Mouse (Mus musculus): Measurements from ENCODE around the gene Thsd1.

The Thsd1 gene

DNA sequence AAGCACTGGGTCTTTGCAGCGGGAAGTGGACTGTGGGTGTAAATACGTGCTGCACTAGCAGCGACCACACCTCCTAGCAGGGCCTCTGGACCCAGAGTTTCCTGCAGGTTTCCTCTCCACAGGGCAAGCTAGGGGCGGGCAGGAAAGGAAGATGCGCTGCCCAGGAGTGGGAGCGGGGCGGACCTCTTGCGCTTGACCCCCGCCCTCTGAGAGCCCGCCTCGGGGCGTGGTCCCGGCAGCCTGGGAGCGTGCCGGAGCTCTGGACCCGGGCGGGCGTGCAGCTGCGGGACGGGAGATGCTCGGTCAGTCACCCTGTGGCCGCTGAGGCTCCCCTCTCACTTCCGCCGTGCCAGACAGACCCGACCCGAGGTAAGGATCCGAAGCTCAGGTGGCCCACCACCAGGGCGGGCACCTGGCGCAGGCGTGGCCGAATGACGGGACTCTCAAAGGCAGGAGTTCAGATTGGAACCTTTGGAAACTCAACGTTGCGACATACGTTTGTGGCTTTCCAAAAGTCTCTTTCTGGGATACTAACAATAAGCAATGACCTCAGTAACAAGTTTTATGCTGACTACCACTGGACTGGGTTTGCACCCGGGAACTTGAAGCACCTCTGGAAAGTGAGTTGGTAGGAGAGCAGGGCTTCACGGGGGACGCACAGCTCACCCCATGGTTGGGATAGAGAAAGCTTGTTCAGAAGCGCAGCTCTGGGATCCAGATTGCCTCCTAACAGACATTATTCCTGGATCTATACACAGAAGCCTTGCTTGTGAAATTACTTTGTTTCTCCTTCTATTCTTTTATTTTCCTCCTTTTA lies at the start of gene Thsd1:
Gene Thsd1, plus strand, starts transcription at position 253 of the 817 bp plus-strand sequence.
- peak; percentile 12 to 19 for DNase-seq

DNA sequence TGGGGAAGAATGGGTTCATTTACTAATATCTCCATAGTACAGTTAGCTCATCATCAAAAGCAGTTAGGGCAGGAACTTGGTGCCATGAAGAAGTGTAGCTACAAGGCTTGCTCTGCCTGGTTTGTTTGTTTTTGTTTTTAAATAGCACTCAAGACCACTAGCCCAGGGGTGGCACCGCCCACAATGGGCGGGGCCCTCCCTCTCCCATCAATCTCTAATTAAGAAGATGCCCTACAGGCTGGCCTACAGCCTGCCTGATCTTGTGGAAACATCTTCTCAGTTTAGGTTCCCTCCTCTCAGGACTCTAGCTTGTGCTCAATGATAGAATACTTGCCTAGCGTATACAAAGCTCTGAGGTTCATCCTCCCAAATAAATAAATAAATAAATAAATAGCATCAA lies 42.2 kb upstream of the Thsd1 start:
- DNase-seq, result peak; percentile 47 to 50

DNA sequence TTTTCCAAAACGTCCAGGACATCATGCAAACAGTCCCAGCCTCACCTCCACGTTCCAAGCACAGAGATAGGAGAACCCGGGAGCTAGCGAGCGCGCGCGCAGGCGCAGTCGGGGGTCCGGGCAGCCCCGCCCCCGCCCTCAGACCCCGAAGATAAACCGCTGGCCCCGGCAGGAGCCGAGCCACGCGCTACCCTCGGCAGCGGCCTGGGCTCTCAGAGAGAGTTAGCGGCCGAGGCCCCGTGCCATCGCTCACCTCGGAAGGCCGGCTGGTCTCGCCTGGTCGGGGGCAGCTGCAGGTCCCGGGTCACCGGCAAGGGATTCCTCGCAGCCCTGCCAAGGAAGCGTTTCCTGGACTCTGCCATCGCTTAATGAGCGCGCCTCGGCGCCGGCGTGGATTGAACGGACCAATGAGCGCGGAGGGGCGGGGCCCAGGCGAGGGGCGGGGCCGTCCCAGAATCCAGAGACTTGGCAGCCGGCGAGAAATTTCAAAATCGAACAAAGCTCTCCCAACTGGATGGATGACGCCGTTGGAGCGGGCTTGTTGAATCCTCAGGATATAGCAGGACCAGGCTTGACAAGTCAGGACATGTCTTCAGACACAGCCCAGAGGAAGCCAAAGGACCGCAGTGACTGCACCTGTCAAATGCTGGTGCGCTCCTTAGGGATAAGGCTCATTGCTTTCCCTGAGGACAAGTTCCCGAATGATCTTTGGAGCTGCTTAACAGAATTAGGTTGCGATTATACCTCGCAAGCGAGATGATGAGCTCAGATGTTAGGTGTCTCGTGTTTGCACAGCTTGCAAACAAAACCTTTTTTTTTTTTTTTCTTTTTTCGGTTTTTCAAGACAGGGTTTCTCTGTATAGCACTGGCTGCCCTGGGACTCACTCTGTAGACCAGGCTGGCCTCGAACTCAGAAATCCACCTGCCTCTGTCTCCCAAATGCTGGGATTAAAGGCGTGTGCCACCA lies 41.4 kb upstream of the Thsd1 start, which contains the start of gene Ckap2:
Gene Ckap2, minus strand, starts transcription at position 389 of the 967 bp plus-strand sequence.
- DNase-seq, result peak; percentile 75 to 80

DNA sequence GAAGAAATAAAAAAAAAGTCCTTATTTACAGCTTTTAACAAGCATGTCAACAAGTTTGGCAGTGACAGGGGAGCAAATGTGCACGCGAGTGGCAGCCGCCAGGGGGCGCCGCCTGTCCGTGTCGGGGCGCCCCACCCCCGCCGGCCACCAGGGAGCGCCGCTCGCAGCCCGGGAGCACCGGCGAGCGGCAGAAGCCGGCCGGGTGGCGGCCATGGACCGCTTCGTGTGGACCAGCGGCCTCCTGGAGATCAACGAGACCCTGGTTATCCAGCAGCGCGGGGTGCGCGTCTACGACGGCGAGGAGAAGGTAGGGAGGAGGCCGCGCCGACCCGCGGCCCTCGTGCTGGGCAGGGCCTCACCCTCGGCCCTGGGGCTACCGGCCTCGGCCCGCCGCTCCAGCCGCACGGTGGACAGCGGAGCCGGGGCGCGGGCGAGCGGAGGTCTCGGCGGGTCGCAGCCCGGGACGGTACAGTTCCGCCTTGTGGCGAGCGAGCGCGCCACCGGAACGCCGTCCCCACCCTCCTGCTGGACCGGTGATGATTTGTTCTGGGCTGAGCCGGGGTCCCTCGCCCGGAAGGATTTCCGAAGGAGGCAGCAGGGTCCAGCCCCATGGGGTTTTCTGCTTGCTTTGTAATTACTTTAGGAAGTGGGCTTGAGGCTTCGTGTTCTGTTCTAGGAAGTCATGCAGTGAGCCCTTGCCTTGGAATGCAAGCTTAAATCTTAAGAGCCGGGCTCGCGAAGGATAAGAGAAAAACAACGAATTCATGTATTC lies 34.3 kb upstream of the Thsd1 start, which contains the start of gene Vps36:
Gene Vps36, plus strand, starts transcription at position 150 of the 772 bp plus-strand sequence.
- DNase-seq, result peak; percentile 95 to 97

DNA sequence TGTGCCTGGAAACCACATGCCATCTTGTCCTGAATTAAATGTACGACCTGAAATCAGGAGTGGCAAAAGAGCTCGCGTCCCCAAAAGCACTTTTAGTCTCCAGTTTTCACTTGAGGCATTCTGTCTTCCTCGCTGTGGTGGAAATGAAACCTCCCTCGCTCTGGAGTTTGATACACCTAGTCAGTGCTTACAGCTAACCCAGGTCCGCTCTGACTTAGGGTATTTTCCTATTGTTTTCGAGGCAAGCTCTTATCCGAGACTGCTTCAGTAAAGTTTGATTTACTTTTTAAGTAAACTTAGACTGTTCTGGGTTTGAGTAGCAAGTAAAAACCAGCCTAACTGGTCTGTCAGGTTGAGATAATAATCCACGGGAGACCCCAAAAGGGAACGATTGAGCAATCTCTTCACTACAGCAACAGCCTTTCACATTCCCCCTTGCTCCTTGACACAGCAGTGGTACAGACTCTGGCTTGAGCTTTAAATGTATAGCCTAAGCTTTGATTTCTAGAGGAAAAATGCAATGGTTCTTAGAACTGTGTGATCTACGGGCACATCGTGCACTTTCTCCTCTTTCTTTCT lies 33.6 kb upstream of the Thsd1 start:
- no peak for DNase-seq

DNA sequence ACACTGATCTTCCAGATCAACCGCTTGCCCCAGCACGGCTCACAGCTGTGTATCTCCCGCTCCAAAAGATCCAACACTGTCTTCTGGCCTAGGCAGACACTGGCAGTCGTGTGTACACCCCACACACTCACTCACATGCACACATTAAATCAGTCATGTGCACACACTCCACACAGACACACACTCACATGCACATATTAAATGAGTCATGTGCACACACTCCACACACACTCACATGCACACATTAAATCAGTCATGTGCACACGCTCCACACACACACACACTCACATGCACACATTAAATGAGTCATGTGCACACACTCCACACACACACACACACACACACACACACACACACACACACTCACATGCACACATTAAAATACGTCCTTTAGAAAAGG lies 29.2 kb upstream of the Thsd1 start:
- DNase-seq, result no peak

DNA sequence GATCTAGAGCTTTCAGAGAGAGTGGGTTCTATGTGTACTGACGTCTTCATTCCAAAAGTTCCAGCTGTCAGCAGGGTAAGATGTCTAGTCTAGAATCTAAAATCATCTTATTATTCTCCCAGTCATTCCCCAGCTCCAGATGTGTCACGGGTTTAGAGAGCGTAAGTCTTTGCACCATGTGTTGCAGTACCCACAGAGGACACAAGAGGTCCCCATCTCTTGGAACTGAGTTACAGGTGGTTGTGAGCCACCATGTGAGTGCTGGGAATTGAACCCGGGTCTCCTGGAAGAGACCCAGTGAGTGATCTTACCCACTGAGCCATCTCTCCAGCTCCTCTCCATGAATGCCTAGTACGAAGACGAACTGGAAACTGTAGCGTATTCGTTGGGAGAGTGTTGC lies 27.6 kb upstream of the Thsd1 start:
- peak; percentile 10 to 14 for DNase-seq

DNA sequence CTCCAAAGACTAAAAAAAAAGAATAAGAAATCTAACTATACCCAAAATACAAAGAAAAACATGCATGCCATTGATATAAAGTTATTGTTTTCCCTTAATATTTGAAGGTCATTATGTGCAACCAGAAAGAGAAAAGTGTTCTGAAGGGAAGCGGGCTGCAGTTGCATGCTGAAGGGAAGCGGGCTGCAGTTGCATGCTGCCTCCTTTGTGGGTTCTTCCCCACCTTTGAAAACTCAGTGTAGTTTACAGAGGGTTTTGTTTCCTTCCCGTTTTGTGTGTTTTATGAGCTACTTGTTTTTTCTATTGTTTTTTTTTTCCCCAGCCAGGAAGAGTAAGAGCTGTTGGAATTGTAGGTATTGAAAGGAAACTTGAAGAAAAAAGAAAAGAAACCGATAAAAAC lies 19.6 kb upstream of the Thsd1 start:
- DNase-seq, result no peak

DNA sequence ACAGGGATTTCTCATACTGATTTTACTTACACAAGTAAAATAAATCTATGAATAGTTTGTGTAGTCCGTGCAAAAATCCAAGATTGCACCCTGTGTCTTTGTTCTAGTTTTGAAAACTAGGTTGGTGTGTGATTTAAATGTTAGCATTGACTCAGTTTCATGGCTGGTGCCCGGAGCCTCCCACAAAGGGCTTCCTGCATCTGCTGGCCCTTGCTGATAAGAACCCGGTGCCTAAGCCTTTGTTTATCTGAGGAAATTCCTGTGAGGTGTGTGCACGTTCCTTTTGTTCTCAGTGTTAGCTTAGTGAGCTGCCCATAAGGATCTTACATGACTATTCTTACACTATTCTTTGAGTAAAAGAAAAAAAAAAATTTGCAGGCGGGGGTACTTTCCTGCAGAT lies 18.1 kb upstream of the Thsd1 start:
- no peak for DNase-seq

DNA sequence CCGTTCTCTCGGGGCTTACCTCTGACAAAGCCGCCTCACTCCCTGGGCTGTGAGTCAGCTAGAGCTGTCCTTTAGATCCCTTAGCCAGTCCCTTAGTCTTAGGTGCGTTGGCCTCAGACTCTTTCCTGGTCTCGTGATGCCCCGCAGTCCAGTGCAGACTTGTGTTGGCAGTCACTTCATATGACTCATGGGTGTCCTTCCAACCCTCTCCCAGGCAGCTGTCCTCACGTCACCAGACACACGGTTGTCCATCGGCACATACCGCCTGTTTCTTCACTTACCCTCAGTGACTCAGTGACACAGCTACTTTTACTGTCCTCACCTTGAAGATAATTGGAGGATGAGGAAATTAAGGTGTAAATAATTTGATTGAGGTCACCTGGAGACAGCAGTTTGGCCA lies 12.3 kb upstream of the Thsd1 start:
- no peak for DNase-seq

DNA sequence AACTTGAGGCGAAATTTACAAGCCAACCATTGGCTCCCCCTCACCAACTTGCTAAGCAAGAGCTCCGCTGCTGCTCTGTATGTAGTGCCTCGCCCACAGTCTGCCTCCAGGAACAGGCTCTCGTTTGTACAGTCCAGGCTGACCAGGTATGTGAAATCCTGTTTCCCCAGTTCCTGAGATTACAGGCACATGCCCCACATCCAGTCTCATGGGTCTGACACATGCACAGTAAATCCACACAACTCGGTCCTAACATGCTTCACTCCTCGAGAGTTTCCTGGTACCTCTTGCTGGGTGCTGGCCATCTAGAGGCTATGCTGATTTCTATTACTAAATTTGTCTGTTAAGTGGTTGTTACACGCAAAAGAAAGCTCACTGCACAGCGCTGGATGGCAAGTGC lies 752 bp upstream of the Thsd1 start:
- no peak for DNase-seq

DNA sequence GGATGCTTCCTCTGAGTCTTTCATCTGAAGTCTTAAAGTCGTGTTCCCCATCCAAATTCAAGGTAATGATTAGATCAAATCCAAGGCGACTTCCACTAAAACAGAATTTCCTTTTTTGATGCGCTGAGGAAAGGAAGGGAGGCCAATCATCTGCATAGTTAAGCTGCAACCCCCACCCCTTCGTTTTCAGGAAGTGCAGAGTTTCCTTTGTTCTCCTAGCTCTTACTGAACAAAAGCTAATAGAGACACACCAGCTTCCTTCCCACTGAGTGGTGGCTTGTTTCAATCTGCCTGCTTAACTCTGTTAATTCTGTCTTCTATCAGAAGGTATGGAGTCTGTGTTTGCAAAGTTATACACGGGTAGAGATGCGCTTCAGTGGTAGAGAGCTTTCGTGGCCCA lies 1.5 kb downstream of the Thsd1 start:
- peak; percentile 2 to 5 for DNase-seq

DNA sequence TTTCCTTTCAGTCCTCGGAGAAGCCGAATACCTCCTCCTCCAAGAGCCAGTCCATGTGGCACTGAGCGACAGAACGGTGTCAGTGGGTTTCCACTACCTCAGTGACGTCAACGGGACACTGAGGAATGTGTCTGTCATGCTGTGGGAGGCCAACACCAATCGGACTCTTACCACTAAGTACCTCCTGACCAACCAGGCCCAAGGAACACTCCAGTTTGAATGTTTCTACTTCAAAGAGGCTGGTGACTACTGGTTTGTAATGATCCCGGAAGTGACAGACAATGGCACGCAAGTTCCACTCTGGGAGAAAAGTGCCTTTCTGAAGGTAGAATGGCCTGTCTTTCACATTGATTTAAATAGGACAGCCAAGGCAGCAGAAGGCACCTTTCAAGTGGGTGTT lies 15.9 kb downstream of the Thsd1 start:
- no peak for DNase-seq

DNA sequence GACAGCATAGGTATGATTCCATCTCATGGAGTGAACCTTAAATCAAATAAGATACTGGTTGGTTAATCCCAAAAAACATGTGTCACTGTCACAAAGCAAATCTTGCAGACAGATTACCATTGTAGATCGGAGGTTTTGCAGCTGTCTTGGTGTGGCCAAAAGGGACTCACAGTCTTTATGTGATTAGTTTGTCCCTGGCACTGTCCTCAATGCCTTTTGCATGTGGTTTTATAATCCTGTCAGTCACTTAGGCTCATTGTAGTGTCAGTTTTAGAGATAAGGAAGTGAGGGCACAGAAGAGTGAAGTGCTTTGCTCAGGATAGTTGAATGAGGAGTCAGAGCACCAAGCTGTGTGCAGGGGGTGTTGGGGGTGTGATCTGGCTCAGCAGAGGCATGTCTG lies 18.6 kb downstream of the Thsd1 start:
- no peak for DNase-seq

DNA sequence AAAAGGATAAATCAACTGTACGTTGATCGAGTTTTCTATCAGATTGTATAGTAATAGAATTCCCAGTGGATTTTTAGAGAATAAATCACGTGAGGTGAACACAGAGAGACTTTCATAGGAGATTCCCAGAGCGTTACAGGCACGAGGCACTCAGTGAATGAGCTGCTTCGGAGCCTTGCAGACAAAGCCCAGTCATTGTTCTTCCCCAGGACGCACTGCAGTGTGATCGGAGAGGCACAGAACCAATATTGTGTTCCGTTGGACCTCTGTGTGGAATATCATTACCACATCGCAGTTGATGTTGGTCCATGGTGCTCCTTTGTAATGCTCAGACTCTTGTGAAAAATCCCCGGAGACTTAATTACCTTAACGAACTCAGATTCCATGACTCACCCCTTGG lies 20.8 kb downstream of the Thsd1 start:
- DNase-seq, result no peak

DNA sequence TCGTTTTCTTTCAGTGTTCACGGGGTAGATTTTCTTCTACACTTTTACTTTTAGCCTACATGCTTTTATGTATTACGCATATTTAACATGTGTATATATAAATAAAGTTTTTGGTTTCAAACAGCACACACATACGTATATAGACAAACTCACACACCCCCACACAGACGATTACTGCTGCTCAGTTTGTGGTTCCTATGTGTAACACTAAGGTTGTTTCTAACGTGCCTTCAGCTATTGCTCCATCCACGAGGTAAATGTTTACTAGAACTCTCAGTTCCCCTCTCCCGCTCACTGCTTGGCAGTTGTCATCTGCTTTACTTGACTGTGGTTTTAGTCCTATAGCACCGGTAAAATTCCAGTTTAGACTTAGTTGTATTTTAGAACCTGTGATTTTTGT lies 22.0 kb downstream of the Thsd1 start:
- no peak for DNase-seq

DNA sequence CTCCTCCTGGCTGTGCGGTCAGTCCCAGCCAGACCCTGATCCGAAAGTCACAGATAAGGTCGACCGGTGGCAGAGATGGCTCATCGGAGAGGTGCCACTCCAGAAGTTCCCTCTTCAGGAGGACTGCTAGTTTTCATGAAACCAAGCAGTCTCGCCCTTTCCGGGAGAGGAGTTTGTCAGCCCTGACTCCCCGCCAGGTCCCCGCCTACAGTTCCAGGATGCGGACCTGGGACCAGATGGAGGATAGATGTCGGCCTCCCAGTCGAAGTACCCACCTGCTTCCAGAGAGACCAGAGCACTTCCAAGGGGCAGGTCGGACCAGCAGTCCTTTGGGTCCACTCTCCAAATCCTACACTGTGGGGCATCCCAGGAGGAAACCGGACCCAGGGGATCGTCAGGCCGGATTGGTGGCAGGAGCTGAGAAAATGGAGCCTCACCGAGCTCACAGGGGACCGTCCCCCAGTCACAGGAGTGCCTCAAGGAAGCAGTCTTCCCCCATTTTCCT lies 31.9 kb downstream of the Thsd1 start:
- DNase-seq, result no peak

DNA sequence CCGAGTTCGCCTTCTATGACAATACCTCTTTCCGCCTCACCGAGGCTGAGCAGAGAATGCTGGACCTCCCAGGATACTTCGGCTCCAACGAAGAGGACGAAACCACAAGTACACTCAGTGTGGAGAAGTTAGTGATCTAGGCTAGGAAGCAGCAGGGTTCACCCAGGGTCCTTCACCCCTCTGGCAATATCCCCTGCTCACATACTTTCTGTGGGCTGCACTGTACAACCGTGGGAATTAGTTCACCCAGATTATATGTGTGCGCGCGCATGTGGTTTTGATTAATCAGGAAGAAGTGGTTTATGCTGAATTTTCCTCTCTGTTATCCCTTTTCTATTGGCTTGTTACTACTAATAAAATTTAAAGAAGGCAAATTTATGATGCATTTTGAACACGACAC lies 32.4 kb downstream of the Thsd1 start:
- no peak for DNase-seq

DNA sequence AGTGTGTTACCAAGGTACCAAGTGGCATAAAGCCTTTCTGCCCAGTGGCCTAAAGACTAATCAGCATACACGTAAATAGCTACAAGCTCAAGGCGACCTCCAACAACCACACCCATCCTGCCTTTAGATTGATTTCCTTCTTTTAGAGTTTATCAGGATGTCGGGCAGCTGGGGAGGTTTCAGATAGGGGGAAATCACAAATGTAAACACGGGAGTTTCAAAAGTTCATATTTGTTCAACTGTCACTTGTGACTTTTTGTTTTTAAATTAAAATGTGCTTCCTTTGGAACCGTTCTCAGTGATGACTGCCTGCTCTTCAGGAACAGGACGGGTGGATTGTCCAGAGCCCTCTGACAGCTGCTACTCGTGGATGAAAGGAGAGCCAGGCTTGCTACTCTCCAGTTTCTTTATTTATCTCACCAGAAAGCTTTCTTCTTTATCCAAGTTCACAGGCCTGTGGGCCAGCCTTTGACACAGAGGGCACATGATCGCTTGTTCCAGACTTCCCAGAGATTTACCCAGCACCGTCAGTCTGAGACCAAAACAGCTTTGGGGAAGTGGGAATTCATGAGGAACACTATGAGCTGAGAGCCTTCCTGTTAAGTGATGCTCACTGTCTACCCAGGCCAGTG lies 33.1 kb downstream of the Thsd1 start:
- DNase-seq, result no peak

DNA sequence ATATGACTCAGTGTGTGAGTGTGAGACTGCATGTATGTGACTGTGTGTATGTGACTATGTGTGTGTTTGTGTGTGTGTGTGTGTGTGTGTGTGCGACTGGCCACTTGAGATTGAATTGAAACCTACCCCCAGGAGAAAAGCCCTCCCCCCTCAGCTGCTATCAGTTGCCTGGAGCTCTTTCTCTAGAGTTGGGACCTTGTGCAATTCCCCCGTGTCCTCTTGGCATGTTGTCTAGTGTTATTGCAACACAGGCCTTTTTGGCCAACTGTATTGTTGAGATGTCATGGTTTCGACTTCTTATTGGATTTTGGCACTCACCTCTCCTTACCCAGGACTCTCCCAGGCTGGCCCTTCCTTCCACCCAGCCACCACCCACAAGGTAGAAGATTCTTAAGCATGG lies 35.2 kb downstream of the Thsd1 start:
- DNase-seq, result no peak

DNA sequence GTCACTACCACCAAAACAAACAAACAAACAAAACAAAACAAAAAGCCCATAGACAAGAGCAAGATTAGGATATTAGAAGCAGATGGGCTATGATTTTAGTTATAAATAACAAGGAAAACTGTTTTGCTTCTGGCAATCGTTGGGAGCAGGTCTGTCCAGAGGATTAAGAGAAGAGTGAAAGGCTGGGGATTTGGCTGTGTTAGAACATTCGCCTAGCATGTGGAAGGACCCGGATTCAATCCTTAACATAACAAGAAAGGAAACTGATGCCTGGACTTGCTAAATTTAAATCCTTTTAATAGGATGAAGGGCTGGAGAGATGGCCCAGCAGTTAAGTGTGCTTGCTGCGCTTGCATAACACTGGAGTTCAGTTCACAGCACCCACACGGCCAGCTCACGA lies 37.2 kb downstream of the Thsd1 start:
- no peak for DNase-seq

DNA sequence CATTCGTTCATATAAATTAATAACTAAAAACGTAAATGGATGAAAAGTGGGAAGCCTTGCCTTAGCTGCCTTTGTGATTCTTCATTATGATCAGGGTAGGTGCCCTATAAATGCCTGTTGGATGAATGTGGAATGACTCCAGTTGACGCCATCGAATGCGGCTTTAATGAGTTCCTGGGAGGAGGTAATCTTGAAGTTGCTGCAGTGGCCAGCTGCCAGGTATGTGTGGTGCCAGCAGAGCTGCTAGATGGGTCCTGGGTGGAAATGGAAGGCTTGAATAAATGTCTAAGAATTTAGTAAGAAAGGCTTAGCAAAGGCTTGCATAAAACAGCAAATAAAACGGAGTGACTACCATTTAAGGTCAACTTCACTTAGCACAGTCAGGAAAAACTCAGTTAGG lies 37.7 kb downstream of the Thsd1 start:
- DNase-seq, result no peak

All from B cell, adult 2 months (primary cell).